Mouse (Mus musculus) adipocyte (in vitro differentiated cells): Measurements from ENCODE around the gene Iqca.

Experiments used
- DNase-seq: peaks from one replicate; pipeline ENCODE4 v3.0.0-alpha.2; 2016; ENCODE audit warnings: low spot score

Gene Iqca

GRCm38 (mm10) chr1:90060054-90060453 lies 93.1 kb downstream of the Iqca start:
- DNase-seq: no peak

GRCm38 (mm10) chr1:90054991-90055390 lies 98.2 kb downstream of the Iqca start:
- DNase-seq: no peak

- DNase-seq: peak; percentile 79
Measured at GRCm38 (mm10) chr1:90051347-90051746, 101.9 kb downstream of the Iqca start.

GRCm38 (mm10) chr1:90050046-90050739 lies 103.0 kb downstream of the Iqca start:
- DNase-seq: no peak

GRCm38 (mm10) chr1:90028305-90028704 lies 124.9 kb downstream of the Iqca start:
- DNase-seq: no peak

- peak; percentile 44 for DNase-seq
Measured at GRCm38 (mm10) chr1:90026945-90027344, 126.3 kb downstream of the Iqca start.

GRCm38 (mm10) chr1:90020336-90020735 lies 132.9 kb downstream of the Iqca start:
- no peak for DNase-seq

- peak; percentile 46 for DNase-seq
Measured at GRCm38 (mm10) chr1:90018071-90018470, 135.1 kb downstream of the Iqca start.

- no peak for DNase-seq
Measured at GRCm38 (mm10) chr1:90014446-90014845, 138.8 kb downstream of the Iqca start, which contains the start of gene Asb18. Gene Asb18 (minus strand): TSS chr1:90014666.

GRCm38 (mm10) chr1:90013273-90013672 lies 139.9 kb downstream of the Iqca start:
- DNase-seq: no peak

- no peak for DNase-seq
Measured at GRCm38 (mm10) chr1:90012850-90013249, 140.4 kb downstream of the Iqca start.

GRCm38 (mm10) chr1:90012168-90012567 lies 141.0 kb downstream of the Iqca start:
- DNase-seq: no peak

- DNase-seq: no peak
Measured at GRCm38 (mm10) chr1:90010077-90010476, 143.1 kb downstream of the Iqca start.

- no peak for DNase-seq
Measured at GRCm38 (mm10) chr1:90009188-90009587, 144.0 kb downstream of the Iqca start.

GRCm38 (mm10) chr1:90006666-90007065 lies 146.5 kb downstream of the Iqca start:
- no peak for DNase-seq

GRCm38 (mm10) chr1:90000981-90001380 lies 152.2 kb downstream of the Iqca start:
- no peak for DNase-seq

- no peak for DNase-seq
Measured at GRCm38 (mm10) chr1:89999858-90000257, 153.3 kb downstream of the Iqca start.

- no peak for DNase-seq
Measured at GRCm38 (mm10) chr1:89998696-89999095, 154.5 kb downstream of the Iqca start.

- peak; percentile 4 for DNase-seq
Measured at GRCm38 (mm10) chr1:89998076-89998475, 155.1 kb downstream of the Iqca start.

- DNase-seq: no peak
Measured at GRCm38 (mm10) chr1:89992256-89992655, 160.9 kb downstream of the Iqca start.
